Mouse (Mus musculus) bone marrow, adult 2 months (tissue): ENCODE results near the gene Arap2.

Experiments
- CTCF ChIP-seq: fragments of 200-500 bp; IDR thresholded peaks from 2 replicates; pipeline ENCODE4 v1.5.1; 2011; ENCODE audit warnings: low read length, control low read depth; ENCODE audit not compliant: control insufficient read depth, insufficient read depth
- POLR2A ChIP-seq: fragments of 200-500 bp; IDR thresholded peaks from 2 replicates; pipeline ENCODE4 v1.6.1; 2011; ENCODE audit warnings: low read depth, mild to moderate bottlenecking, control low read depth, low read length, borderline replicate concordance; ENCODE audit not compliant: control insufficient read depth

- TF ChIP-seq CTCF (no peak), POLR2A (no peak)
Measured at GRCm38 (mm10) chr5:62814072-62814414, 48.1 kb upstream of the Arap2 start.
